Mouse (Mus musculus): ENCODE data around the gene Serinc3. TPM values are rescaled to one million over a fixed set of nuclear protein-coding genes. Genes with fewer than 3 reads are reported as not detected.
A peak's percentile ranks its signal among the peaks of the same experiment; 100 is the strongest.

The Serinc3 gene
- polyA plus RNA-seq, 1 experiment from 2014 or later, result 36.8 TPM

DNA sequence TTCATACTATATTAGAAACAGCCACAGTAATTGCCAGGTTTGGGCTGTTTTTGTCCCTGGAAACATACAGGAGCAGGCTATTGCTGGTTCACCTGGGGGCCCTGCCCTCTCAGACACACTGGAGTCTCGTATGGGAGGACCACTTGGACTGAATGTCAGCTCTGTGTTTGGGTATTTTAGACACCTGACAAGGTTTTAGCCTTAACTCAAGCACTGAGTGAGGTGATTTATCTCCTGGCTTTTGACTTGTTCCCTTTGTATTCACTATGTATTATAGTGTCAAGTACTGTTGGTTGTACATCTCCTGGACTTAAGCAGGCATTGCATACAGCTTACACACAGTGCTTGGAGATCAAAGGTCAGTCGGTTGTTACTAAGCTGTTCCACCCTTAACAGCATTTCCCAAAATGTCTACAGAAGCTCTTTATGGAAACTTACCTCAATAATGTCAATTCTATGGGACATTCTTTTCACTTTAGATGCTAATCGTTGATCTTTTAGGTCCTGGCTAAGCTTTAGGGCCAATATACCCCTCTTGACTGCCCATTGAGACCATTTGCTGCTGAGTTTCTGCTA is 28.2 kb downstream of the Serinc3 start:
- WGBS, result 80% methylated on average over 3 of the region's 3 CpGs
- Histone ChIP-seq H3K4me1 (replicated peaks) (no peaks in the 10 kb centered on the region), H3K9me3 (no peaks in the 10 kb centered on the region), H3K4me2 (no peak overlapping the region), H3K9ac (no peak overlapping the region), H3K36me3 (peaks cover 99% of the 10 kb centered on the region), H3K4me3 (no peak overlapping the region), H3K27me3 (no peaks in the 10 kb centered on the region), H3K27ac (replicated peaks) (no peak overlapping the region)
- ATAC-seq (ENCODE audit: low read depth), result no peak

DNA sequence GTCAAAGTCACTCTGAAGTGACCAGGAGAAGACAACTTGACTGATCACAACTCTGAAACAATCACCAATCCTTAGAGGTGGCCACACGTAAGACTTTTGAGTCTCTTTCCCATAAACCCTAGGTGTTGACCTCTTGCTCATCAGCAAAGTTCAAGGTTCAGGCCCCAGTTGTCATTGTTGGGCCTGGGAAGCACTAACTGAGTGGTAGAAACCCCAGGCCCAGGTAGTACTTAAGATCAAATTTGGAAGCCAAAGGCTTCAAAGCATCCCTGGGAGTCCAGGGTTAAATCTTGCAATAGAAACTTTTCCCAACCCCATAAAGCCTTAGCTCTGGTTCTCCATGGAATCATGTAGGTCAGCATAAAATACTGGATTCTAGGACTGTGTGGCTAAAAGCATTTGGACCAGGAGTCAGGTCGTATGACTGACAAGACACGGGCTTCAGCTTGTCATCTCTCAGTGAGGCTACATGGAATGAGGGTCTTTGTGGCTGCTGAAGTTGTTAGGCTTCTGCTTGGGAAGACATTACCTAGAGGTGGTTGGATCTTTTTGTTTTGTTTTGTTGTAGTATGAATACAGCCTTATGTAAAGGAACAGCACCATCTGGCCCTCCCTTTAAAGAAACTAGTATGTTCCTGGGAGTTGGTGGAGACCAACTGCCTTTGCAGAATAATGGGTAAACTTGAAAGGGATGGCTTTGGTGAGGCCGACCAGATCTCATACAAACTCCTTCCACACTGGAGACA is 28.9 kb downstream of the Serinc3 start:
- no peaks in the 10 kb centered on the region for H3K9me3 ChIP-seq
- H3K4me3 ChIP-seq, result no peak overlapping the region
- H3K9ac ChIP-seq, result no peak overlapping the region
- no peak overlapping the region for H3K4me2 ChIP-seq
- H3K4me1 ChIP-seq (replicated peaks), result no peaks in the 10 kb centered on the region
- no peaks in the 10 kb centered on the region for H3K27me3 ChIP-seq
- ATAC-seq (ENCODE audit: low read depth), result no peak
- H3K36me3 ChIP-seq, result peaks cover 100% of the 10 kb centered on the region
- H3K27ac ChIP-seq (replicated peaks), result no peak overlapping the region
- 92% methylated on average over 4 of the region's 4 CpGs for WGBS

- ATAC-seq (ENCODE audit: low read depth), result no peak
- WGBS, result 91% methylated on average over 9 of the region's 9 CpGs
These were observed 29.5 kb downstream of the Serinc3 start for GRCm38 (mm10) chr2:163615401-163615800.

DNA sequence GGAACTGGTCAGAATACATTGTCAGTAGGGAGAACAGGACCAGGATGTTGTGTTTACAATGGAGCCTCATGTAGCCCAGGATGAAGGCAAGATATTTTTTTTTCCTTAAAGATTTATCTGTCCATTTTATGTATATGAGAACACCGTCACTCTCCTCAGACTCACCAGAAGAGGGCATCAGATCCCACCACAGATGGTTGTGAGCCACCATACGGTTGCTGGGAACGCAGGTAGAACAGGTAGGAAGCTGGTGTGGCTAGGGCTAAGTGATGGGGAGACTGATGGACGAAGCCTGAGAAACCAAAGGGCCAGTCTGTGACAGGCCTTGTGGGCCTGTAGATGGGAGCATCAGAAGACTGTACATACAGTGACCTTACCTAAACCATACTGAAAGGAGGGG is 30.9 kb downstream of the Serinc3 start:
- ATAC-seq (ENCODE audit: low read depth), result no peak
- H3K36me3 ChIP-seq, result peaks cover 95% of the 10 kb centered on the region
- H3K4me3 ChIP-seq, result no peak overlapping the region
- no peaks in the 10 kb centered on the region for H3K4me1 ChIP-seq (replicated peaks)
- H3K4me2 ChIP-seq, result no peak overlapping the region
- no peaks in the 10 kb centered on the region for H3K9me3 ChIP-seq
- no peak overlapping the region for H3K27ac ChIP-seq (replicated peaks)
- no peaks in the 10 kb centered on the region for H3K27me3 ChIP-seq
- 90% methylated on average over 4 of the region's 4 CpGs for WGBS
- H3K9ac ChIP-seq, result no peak overlapping the region

More at GRCm38 (mm10) chr2:163615401-163615800, 29.5 kb downstream of the Serinc3 start:
- no peaks in the 10 kb centered on the region for H3K9me3 ChIP-seq
- H3K4me2 ChIP-seq, result no peak overlapping the region
- H3K9ac ChIP-seq, result no peak overlapping the region
- no peak overlapping the region for H3K27ac ChIP-seq (replicated peaks)
- no peaks in the 10 kb centered on the region for H3K27me3 ChIP-seq
- H3K4me3 ChIP-seq, result no peak overlapping the region
- peaks cover 100% of the 10 kb centered on the region for H3K36me3 ChIP-seq
- H3K4me1 ChIP-seq (replicated peaks), result no peaks in the 10 kb centered on the region

- no peak for ATAC-seq (ENCODE audit: low read depth)
- H3K27me3 ChIP-seq, result no peaks in the 10 kb centered on the region
- H3K27ac ChIP-seq (replicated peaks), result no peak overlapping the region
- H3K4me2 ChIP-seq, result no peak overlapping the region
- no peaks in the 10 kb centered on the region for H3K9me3 ChIP-seq
- no peak overlapping the region for H3K9ac ChIP-seq
- H3K4me1 ChIP-seq (replicated peaks), result no peaks in the 10 kb centered on the region
- WGBS, result 93% methylated on average over 5 of the region's 5 CpGs
- no peak overlapping the region for H3K4me3 ChIP-seq
- H3K36me3 ChIP-seq, result peaks cover 88% of the 10 kb centered on the region
These were observed 31.7 kb downstream of the Serinc3 start for GRCm38 (mm10) chr2:163613206-163613605.

- Histone ChIP-seq H3K4me1 (replicated peaks) (no peaks in the 10 kb centered on the region), H3K4me2 (no peak overlapping the region), H3K36me3 (peaks cover 79% of the 10 kb centered on the region), H3K9ac (no peak overlapping the region), H3K27ac (replicated peaks) (no peak overlapping the region), H3K4me3 (no peak overlapping the region), H3K9me3 (no peaks in the 10 kb centered on the region), H3K27me3 (no peaks in the 10 kb centered on the region)
- ATAC-seq (ENCODE audit: low read depth), result no peak
- 83% methylated on average over 9 of the region's 9 CpGs for WGBS
These were observed 33.8 kb downstream of the Serinc3 start for GRCm38 (mm10) chr2:163611176-163611575.

DNA sequence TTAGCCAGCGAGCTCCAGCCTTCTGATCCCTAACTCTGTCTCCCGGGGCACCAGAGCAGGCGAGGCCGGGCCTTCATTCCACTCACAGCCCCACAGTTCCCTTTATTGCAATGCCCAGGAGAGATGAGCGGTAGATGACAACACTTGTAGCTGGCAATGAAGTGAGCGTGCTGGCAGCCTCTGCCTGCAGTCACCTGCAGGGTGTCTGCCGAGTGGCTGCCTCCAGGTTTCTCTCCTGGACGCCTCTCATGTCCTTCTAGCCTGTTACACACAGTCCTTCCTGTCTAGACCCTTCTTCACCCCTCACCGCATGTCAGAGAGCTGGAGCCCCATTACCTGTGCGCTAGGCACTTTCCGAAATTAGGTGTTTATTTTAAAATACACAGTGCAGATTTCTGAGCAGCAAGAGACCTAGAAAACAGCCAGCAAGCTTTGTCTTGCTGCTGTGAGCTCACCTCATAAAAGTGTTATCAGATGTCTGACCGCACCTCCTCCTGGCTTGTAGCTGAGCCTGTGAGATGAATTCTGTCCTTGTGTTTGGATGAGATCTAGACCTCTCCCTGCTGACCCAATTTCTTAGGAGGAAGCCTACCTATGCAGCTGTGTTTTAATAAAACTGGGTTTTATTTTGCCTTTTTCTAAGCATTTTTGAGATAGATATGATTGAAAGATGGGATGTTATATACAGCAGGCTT is 35.5 kb downstream of the Serinc3 start:
- WGBS, result 84% methylated on average over 12 of the region's 12 CpGs
- H3K4me1 ChIP-seq (replicated peaks), result no peaks in the 10 kb centered on the region
- H3K9me3 ChIP-seq, result no peaks in the 10 kb centered on the region
- peaks cover 62% of the 10 kb centered on the region for H3K36me3 ChIP-seq
- no peak overlapping the region for H3K4me2 ChIP-seq
- H3K27ac ChIP-seq (replicated peaks), result no peak overlapping the region
- no peak overlapping the region for H3K9ac ChIP-seq
- no peak for ATAC-seq (ENCODE audit: low read depth)
- no peak overlapping the region for H3K4me3 ChIP-seq
- no peaks in the 10 kb centered on the region for H3K27me3 ChIP-seq

DNA sequence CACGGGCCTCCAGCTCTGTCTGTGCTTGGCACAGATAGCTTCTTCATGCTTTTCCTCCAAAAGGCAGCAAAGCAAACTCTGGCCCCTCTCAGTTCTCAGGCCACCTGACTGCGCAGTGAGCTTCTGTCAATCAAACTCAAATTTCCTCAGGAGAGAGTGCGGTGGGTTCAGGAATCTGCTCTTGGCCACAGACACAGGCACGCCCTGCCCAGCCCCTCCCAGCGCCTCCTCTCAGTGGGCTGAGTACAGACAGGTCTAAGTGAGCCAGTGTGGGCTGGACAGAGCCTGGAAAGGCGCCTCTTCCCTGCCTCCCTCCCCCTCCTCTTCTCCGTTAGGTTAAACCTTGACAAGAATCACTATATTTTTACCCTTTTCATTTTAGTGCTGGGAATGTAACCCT is 36.9 kb downstream of the Serinc3 start:
- WGBS, result 95% methylated on average over 7 of the region's 7 CpGs
- Histone ChIP-seq H3K4me3 (no peak overlapping the region), H3K27me3 (no peaks in the 10 kb centered on the region), H3K9me3 (no peaks in the 10 kb centered on the region), H3K4me1 (replicated peaks) (peaks cover 9% of the 10 kb centered on the region), H3K4me2 (no peak overlapping the region), H3K9ac (no peak overlapping the region), H3K27ac (replicated peaks) (no peak overlapping the region), H3K36me3 (peaks cover 47% of the 10 kb centered on the region)
- ATAC-seq (ENCODE audit: low read depth), result no peak

DNA sequence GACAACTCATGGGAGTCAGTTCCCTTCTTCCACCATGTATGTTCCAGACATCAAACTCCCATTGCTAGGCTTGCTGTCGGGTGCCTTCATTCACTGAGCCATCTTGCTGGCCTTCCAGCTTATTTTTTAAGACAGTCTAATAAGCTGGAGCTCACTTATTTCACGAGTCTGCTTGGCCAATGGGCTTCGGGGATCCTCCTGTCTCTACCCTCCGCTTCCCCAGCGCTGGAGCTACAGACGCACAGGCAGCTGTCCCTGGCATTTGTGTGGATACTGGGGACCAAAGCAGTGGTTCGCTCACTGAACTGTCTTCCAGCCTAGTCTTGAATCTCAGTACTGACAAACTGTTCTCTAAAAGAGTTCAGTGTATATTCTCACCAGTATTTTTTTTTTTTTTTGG is 38.8 kb downstream of the Serinc3 start:
- no peak for ATAC-seq (ENCODE audit: low read depth)
- H3K27ac ChIP-seq (replicated peaks), result no peak overlapping the region
- H3K36me3 ChIP-seq, result peaks cover 29% of the 10 kb centered on the region
- no peak overlapping the region for H3K4me2 ChIP-seq
- no peaks in the 10 kb centered on the region for H3K27me3 ChIP-seq
- no peaks in the 10 kb centered on the region for H3K9me3 ChIP-seq
- no peak overlapping the region for H3K9ac ChIP-seq
- H3K4me3 ChIP-seq, result no peak overlapping the region
- peaks cover 18% of the 10 kb centered on the region for H3K4me1 ChIP-seq (replicated peaks)
- WGBS, result 86% methylated on average over 7 of the region's 7 CpGs

GRCm38 (mm10) chr2:163602101-163602971 is 42.6 kb downstream of the Serinc3 start, which contains the start of gene Ttpal:
Gene Ttpal, plus strand, starts transcription at chr2:163602314.
- peak; percentile 93 for ATAC-seq (ENCODE audit: low read depth)
- Histone ChIP-seq H3K9ac (peak within 1 kb of the TSS; percentile 93), H3K9me3 (no peaks in the 10 kb centered on the region), H3K27ac (replicated peaks) (peak within 1 kb of the TSS; percentile 96), H3K4me3 (peak within 1 kb of the TSS; percentile 86), H3K36me3 (peaks cover 2% of the 10 kb centered on the region), H3K27me3 (no peaks in the 10 kb centered on the region), H3K4me2 (peak within 1 kb of the TSS; percentile 95), H3K4me1 (replicated peaks) (peaks cover 18% of the 10 kb centered on the region)
- 1% methylated on average over 57 of the region's 57 CpGs for WGBS

DNA sequence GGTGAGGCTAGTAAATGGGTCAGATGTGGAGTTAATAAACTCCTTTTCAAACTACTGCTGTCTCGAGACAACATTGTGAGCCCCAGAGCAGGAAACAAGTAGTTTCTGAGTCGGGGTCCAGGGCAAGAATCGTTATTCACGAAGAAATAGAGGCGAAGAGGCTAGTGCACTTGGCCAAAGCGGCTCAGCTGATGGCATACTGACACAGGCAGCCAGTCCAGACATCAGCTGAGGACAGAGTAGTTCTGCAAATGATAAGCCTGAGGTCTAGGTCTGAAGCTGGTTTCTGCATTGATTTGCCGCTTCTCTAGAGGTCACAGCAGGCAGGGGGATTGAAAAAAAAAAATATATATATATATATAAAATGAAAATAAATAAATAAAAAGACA is 43.2 kb downstream of the Serinc3 start:
- 80% methylated on average over 7 of the region's 7 CpGs for WGBS
- Histone ChIP-seq H3K4me3 (peak overlapping the region; percentile 86), H3K9me3 (no peaks in the 10 kb centered on the region), H3K4me1 (replicated peaks) (peaks cover 18% of the 10 kb centered on the region), H3K9ac (peak overlapping the region; percentile 93), H3K27ac (replicated peaks) (peak overlapping the region; percentile 54; the same call in 1 of the 2 replicates), H3K27me3 (no peaks in the 10 kb centered on the region), H3K36me3 (no peaks in the 10 kb centered on the region), H3K4me2 (peak overlapping the region; percentile 95)
- ATAC-seq (ENCODE audit: low read depth), result no peak

Measured in neural tube, embryonic 13.5 days (tissue).